Mouse (Mus musculus) ES-E14 (cell line): ENCODE measurements around the gene Olfr111.

Experiments used
- CHD2 ChIP-seq: IDR thresholded peaks from 2 replicates; pipeline ENCODE4 v1.6.1; 2014; ENCODE audit warnings: mild to moderate bottlenecking, low read depth, low read length, inconsistent platforms
- ZC3H11A ChIP-seq: IDR thresholded peaks from 2 replicates; pipeline ENCODE4 v1.6.1; 2012; ENCODE audit warnings: low read depth, mild to moderate bottlenecking, inconsistent platforms, low read length, borderline replicate concordance

- no peak for TF ChIP-seq ZC3H11A
- TF ChIP-seq CHD2, result no peak
Observed at GRCm38 (mm10) chr17:37507730-37508129, at the start of gene Olfr111.
